Mouse (Mus musculus) cerebellum, adult 8-10 months (tissue): Measurements from ENCODE around the gene Fbxo44.
"Not testable (repeated sequence)": the region's sequence is repeated elsewhere in the genome, so short reads cannot be mapped to it uniquely, and the experiment has no call there.

Experiments used
- DNase-seq: peaks from one replicate; pipeline ENCODE4 v3.0.0; 2022

The Fbxo44 gene

GRCm38 (mm10) chr4:148128672-148129071, 31.6 kb downstream of the Fbxo44 start:
- DNase-seq, result no peak

GRCm38 (mm10) chr4:148128241-148128640, 32.0 kb downstream of the Fbxo44 start:
- DNase-seq, result no peak

GRCm38 (mm10) chr4:148122694-148123066, 37.6 kb downstream of the Fbxo44 start:
- no peak for DNase-seq

GRCm38 (mm10) chr4:148121982-148122693, 38.1 kb downstream of the Fbxo44 start:
- no peak for DNase-seq

- no peak for DNase-seq
These were observed 38.9 kb downstream of the Fbxo44 start for GRCm38 (mm10) chr4:148121362-148121761.

GRCm38 (mm10) chr4:148120555-148120954, 39.7 kb downstream of the Fbxo44 start:
- DNase-seq, result no peak

GRCm38 (mm10) chr4:148119578-148119977, 40.7 kb downstream of the Fbxo44 start:
- DNase-seq, result not testable (repeated sequence)

GRCm38 (mm10) chr4:148117392-148117791, 42.9 kb downstream of the Fbxo44 start:
- no peak for DNase-seq

- no peak for DNase-seq
These were observed 43.6 kb downstream of the Fbxo44 start for GRCm38 (mm10) chr4:148116657-148117056.

GRCm38 (mm10) chr4:148115467-148115866, 44.8 kb downstream of the Fbxo44 start:
- no peak for DNase-seq

GRCm38 (mm10) chr4:148114758-148115391, 45.4 kb downstream of the Fbxo44 start:
- DNase-seq, result peak; percentile 86

GRCm38 (mm10) chr4:148112519-148112918, 47.8 kb downstream of the Fbxo44 start:
- DNase-seq, result no peak

GRCm38 (mm10) chr4:148109215-148109614, 51.1 kb downstream of the Fbxo44 start:
- no peak for DNase-seq

- DNase-seq, result no peak
These were observed 51.6 kb downstream of the Fbxo44 start for GRCm38 (mm10) chr4:148108565-148109100.

GRCm38 (mm10) chr4:148107621-148108291, 52.5 kb downstream of the Fbxo44 start:
- no peak for DNase-seq

- no peak for DNase-seq
These were observed 56.1 kb downstream of the Fbxo44 start for GRCm38 (mm10) chr4:148104146-148104545.
